Mouse (Mus musculus): ENCODE measurements around the gene Efs.

DNA sequence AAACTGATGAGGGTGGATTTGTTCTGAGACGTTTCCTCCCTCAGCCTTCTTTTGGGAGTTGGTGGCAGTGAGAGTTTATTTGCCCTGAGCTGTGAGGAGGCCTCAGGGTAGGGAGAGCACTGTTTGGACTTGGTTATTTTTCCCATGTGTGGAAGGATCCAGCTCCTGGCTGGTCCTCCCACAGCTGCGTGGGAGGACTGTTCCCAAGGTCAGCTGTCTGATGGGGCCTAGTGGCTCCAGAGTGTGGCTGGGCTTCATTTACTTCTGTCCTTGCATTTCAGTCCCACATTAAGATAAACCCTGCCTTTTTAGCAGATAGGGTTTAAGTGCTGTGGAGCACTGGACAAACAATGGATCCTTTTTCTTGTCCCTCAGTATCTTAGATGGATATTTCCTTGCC lies 28.5 kb downstream of the Efs start:
- TF ChIP-seq CTCF (conservative IDR thresholded peaks at IDR 0.05; ENCODE audit: low read length) (no peak), NANOG (IDR thresholded peaks at IDR 0.05; ENCODE audit: borderline replicate concordance, low read length) (no peak)

Measured in E14TG2a.4 (cell line).